Mouse (Mus musculus): ENCODE measurements at regions not wholly inside any gene's neighbourhood (a gene's known extent, or its start where the extent isn't known, plus 50 kb on each side); places are given as distances from the start of the nearest gene placed in this dataset.

DNA sequence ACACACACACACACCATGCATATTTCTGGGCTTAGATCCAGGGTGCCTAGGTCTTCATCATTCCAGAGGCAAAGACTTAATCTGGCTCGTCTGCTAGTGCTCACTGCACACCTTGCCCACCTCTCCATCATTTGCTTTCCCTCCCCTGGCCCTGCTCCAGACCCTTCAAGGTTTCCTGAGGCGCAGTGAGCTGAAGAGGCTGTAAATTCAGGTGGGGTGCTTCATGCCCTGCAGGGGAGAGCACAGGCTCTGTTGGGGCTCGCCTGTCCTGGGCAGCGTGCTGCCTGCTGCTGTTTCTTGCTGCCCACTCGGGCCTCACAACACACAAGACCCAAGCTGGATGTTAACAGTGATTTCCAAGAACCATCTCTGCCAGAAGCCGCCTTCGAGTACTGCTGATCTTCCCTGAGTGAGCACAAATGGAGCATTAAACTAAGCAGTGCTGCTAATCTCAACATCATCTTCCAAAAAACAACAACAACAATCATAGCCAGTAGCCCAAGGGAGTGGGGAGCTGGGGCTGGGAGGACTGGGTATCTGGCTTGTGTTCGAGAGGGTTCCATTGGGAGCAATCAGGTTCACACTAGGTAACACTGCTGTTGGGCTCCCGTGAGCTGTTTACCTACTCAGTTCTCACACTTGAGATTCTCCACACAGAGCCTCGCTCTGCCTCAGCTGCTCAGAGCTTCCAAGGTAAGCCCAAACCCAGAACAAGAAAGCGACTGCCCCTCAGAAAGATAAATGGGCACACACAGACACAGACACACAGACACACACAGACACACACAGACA is 181.1 kb downstream of the Wdr11 start:
- no peak for DNase-seq (ENCODE audit: low read depth)

DNA sequence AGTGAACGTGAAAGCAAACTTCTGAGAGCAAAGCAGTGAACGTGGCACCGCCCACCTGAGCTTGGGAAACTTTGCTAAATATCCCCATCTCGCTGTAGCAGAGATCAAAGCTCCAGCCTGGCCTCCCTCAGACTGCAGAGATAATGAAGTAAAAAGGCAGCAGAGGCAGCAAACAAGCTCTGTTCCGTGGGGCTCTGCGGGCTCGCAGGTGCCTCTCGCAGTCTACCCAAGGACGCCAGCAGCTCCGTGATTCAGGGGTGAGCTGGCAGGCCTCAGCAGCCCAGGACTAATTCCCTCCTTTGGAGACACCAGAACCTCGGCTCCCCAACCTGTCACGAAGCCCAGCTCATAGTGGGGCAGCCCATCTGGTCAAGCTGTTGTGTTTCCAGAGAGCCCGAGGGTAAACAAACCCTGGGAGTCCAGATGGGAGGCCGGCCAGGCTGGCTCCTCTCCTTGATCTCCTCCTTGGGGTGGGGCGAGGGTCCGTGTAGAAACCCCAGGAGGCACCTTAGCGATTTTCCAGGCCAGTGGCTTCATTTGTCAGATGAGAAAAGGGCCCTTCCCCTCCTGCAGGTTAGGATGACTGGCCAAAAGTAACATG is 182.7 kb downstream of the Wdr11 start:
- DNase-seq (ENCODE audit: low read depth), result no peak

DNA sequence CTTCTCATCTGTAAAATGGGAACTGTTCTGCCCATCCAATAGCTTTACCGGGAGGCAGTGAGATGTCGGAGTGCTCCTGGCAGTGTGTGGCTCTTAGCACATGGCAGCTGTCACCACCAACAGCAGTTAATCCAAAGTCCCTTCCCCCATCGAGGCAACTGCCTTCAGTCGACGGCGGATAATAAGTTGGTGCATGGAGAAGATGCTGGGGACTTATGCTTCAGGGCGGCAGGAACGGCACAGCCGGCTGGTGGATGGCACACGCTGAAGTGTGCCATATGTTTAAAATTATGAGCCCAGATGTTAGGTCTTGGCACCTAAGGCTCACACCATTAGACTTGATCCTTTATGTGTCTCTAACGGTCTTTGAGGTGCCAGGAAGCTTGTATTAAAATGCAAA is 183.5 kb downstream of the Wdr11 start:
- no peak for DNase-seq (ENCODE audit: low read depth)

DNA sequence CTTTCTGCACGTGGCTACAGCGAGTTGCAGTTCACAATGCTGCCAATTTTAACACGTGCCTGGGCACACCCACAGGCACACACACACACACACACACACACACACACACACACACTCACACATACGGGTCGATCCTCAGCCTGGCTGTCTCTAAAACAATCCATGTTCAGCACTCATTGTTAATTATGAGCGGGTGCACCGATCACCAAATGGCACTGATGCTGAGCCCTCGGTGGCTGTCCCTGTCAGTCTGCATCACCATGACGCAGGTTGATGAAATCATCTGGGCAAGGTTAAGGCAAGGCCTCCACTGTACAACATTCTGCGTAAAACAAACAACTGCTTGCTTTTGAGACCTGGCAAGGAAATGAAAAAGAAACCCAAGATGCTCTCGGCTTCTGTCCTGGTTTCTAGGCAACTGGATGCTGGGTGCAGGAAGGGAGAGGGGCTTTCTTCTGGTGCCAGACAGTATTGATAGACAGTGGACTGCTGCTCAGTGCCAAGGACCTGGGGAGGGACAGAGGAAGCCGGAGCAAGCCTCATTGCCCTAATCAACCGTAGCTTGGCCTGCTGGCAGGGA is 187.3 kb downstream of the Wdr11 start:
- DNase-seq (ENCODE audit: low read depth), result no peak

DNA sequence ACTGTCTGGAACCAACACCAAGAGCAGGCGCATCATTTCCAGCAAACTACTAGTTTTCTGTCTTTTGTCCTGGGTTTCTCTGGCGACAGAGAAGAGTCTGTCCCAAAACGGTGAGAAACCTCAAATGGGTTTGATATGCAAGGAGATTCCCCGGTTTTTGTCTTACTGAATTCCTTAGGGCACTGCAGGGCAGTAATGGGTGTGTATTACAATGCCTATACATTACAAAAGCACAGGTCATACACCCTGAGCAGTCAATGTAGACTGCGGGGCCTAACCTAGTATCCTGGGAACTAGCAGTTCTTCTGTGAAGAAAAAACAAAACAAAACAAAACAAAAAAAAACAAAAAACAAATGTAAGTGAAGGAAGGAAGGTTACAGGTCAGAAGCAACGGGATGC is 188.3 kb downstream of the Wdr11 start:
- no peak for DNase-seq (ENCODE audit: low read depth)

DNA sequence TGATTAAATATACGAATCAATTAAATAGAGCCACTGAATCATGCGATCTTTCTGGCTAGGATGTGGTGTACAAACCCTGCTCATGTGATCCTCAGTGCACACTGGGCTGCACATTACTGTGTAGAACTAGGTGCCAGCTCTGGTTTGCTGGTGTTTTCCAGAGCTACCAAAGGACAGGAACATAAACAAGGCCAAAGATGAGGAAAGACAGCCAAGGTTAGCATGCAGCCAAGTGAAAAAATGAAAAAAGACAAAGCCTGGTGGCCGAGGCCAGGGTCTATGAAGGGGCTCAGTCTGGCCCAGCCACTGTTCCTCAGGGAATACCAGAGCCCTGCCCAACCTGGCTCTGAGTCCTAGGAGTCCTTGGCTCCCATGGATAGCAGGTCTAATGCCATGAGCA is 190.1 kb downstream of the Wdr11 start:
- DNase-seq (ENCODE audit: low read depth), result no peak

DNA sequence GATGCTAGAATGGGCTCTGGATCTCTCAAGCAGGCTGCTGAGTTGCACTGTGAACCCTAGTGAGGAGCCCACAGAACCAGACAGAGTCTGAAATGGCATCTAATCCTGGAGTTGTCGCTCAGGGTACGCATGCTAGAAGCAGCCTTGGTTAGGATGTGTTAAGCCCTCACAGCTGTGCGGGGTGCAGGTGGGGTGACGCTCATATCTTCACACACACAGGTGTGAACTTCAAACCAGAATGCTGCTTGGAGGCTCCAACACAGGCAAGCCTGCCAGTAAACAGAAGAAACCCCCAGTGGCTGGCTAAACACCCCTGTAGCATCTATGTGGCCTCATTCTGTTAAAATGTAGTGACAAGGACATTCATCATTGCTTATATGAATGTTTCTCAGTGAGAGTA is 193.3 kb downstream of the Wdr11 start:
- no peak for DNase-seq (ENCODE audit: low read depth)

DNA sequence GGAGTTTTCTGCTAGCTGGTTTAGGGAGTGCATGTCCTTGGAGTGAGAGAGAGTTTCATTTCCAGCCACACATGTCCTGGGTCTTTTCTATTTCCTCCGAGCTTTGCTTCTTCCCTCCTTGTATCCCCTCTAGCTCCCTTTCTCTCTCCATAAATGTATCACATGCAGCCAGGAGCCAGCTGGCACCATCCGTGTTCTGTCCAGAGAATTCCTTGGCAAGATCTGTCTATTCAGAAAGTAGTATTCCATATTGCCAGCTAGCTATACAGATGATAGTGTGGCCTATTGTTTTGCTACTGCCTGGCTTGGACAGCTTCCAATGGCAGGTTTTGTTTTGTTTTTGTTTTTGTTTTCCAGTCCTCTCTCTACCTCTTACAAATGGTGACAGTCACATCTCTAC is 195.3 kb downstream of the Wdr11 start:
- DNase-seq (ENCODE audit: low read depth), result no peak

DNA sequence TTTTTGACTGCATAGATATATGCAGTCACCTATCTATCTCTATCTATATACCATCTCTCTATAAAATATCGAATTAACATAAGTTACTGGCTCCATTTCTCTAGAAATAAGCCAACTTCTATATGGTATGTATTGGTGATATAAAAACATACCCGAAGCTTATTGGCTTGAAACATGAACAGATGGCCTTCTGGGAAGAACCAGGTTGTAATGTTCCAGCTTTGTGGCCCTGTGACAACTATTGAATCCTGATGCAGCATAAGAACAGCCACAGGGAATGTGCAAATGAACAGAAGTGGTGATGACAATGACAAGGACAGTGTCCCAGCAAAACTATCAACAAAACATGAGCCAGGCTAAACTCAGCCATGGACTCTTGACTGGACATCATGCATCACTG is 196.1 kb downstream of the Wdr11 start:
- no peak for DNase-seq (ENCODE audit: low read depth)

DNA sequence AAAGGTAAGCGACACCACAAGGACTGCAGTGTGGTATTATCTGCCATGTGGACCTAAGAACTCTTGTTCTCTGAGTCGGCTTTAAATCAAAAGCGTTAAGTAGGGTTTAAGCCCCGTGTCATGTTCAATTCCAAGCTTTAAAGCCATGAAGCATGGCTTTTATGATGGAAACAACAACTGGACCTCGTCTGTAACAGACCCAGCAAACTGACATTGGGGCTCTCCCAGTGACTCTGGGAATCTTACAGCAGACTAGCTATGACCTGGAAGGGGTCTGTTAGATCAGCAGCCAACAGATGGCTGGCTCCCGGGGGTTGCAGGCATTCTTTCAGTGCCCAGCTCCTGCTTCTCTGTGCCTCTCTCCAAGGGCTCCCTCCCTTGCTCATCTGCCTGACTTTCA is 197.8 kb downstream of the Wdr11 start:
- DNase-seq (ENCODE audit: low read depth), result no peak

DNA sequence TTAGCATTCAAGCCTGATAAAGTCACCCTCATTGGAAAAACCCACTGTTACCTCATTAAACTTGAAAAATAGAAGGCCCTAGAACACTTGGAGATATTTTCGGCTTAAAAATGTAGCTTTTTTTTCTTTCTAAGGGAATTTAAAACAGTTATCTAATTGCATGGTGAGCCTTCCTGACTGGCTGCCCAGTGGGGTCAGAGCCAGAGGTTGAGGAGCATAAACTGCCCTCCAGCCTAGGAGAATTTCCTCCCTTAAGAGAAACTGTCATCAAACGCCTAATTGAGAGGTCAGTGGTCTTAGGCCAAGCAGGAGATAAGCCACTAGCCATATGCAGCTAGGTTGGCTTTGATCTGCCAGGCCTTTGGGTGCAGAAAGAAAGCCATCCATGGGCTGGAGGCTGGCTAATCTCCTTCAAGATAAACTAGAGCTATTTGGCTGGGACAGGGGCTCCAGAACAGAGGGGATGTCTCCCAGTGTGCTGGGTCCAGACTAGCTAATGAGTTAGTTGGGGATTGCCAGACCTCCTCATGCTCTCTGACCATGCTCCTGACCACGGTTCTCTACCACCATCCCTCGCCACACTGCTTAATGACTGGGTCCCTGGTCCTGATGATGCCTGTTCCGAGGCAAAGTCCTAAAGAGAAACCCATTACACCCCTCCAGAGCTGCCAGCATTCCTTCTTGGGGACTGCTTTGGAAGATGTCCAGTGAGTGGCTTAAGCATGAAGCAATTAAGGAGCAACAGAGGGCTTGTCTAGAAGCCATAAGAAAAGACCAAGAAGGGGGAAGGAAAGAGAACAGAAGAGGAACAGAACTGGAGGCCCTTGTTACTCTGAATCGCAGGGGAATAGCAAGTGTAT is 199.2 kb downstream of the Wdr11 start:
- peak; percentile 49 for DNase-seq (ENCODE audit: low read depth)

DNA sequence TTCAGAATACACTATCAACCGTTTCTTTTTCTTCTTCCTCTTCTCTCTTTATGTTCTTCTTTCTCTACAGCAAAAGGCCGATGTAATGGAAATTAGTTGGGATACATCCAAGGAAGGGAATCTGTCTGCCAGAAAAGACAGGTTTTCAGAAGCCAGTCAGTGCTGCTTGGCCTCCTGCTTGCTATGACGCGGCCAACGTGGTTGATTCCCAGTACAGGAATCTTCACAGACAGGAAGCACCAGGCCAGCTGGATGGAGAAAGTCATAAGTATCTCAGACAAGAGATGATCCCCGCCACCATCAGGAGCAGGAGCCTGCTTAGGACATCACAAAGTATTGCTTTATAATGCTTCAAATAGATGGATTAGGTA is 199.8 kb downstream of the Wdr11 start:
- peak; percentile 44 for DNase-seq (ENCODE audit: low read depth)

DNA sequence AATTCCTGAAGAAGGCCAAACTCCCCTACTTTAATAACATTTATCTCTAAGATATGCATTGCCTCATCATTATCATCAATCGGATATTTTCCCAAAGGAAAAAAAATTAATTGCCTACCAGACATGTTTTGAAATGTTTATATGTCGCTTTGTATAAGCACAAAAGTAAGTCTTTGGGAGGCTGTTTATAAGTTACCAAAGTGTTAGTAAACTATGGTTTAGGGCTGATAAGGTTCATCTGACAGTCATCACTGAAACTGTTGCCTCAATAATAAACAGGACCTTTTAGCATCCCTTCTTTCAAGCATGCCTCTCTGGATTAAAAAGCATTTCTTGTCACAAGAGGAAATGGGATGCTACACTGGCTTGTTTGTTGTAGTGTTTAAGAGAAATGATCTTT is 202.1 kb downstream of the Wdr11 start:
- no peak for DNase-seq (ENCODE audit: low read depth)

DNA sequence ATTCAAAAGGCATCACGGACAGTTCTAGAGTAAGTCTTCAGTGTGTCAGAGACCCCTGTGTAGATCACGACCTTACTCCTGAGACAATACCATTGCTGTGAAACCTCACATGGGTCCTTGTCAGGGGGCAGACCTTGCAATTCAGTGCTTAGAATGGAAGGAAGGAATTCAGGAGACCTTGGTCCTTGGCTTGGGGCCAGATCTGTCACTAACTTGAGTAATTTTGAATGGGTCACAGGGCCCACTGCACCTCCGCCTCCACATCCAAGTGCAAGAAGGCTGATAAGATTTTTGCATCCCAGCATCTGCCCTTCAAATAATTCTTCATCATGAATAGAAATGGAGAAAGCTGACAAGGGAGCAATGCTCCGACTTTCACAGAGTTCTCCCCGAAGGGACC is 202.6 kb downstream of the Wdr11 start:
- no peak for DNase-seq (ENCODE audit: low read depth)

DNA sequence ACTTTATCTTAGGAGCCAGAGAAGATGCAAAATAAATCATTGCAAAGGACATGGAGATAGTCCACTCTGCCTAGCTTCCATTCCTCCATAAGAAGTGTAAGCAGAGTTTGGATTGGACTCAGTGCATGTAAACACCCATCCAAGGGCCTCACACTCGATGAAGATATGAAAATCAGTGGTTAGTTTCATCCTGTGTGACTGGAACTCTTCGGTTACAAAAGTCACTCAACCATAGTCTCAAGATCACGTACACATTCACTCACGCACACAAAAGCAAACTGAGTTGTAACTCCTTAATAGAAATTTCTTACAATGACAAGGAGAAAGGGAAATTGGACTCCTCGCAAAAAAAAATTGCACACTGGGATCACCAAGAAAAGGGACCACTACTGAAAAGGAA is 206.9 kb downstream of the Wdr11 start:
- DNase-seq (ENCODE audit: low read depth), result no peak

DNA sequence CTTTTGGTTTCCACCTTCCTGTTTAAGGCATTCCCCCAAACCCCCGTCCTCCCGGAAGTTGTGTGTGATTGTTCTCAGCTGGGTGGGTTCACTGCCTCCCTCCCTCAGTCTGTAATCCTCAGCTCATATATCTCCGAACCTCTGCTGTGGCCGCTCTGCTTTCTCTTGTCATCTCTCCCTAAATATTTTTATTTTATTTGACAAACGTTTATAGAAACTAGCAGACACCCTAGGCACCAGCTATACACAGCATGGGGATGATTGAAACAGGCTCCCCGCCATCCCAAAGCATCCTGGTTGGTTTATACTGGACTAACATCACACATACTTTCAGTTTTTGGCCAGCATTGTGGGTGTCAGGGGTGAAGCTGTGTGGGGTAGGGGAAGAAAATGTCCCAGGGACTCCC is 208.8 kb downstream of the Wdr11 start:
- DNase-seq (ENCODE audit: low read depth), result no peak

DNA sequence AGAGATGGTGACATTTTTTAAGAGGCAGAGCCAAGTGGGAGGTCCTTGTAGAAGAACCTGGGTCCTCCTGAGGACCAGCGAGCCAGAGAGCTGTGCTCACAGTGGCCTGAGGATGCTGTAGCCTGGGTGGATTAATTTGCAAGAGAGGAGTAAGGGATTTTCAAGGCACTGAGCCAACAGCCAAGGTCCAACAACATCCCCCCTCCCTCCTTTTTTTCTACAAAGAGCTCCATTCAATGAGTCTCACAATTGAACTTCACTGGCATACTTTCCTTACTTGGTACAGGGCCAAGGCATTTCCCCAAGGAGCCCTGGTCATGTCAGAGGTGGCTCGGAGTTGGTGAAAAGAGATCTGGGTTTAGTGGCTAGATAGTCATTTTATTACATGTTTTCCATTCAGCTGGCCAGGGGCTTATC is 209.8 kb downstream of the Wdr11 start:
- DNase-seq (ENCODE audit: low read depth), result peak; percentile 89

DNA sequence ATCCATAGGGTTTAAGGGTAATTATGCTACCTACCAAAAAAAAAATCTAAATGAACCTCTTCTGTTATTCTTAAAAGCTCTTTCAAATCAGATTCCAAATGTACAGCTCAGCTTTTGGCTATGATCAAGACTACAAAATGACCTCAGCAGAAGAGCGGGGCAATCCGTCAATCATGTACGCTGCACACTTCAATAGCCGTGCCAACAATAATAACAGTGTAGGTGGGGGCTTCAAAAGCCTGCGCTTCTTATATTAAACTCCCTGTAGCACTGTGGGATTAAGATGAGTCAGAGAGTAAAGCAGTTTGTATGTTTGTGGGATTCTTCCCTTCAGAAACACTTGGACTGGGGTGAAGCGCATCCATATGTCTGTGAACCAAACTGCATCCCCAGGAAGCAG is 210.5 kb downstream of the Wdr11 start:
- DNase-seq (ENCODE audit: low read depth), result peak; percentile 77

DNA sequence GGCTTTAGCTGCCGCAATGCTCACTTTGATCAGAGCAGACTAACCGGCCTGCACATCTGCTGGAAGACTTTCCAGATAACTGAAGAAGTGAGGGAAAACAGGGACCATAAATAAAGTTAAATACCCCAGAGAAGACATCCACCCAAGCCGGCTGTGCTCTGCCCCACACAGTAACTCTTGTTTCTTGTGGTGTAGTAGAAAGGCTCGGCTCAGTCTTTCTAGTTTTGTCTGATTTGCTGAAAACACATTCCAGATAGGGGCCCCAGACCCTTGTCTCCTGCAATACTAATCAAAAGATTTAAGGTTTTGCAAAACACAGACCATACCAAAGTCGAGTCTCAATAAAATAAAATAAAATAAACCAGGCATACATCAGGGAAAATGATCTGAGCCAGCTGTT is 213.7 kb downstream of the Wdr11 start:
- DNase-seq (ENCODE audit: low read depth), result no peak

DNA sequence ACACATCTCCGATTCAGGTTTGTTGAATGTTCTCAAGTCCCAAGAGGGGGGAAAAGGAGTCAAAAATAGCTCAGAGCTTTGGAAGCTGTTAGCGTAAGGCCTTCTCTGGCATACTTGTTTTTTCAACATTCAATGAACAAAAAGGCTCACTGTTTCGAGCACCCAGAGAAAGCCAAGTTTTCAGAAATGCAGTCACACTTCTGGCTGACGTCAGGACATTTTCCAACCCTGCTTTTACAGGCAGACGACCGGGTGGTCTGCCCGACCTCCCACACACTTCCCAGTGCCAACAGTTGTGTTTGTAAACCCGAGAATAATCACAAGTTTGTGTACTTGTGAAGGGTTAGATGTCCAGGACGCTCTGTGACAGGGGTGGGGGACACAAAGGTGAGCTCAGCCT is 218.5 kb downstream of the Wdr11 start:
- DNase-seq (ENCODE audit: low read depth), result peak; percentile 59

DNA sequence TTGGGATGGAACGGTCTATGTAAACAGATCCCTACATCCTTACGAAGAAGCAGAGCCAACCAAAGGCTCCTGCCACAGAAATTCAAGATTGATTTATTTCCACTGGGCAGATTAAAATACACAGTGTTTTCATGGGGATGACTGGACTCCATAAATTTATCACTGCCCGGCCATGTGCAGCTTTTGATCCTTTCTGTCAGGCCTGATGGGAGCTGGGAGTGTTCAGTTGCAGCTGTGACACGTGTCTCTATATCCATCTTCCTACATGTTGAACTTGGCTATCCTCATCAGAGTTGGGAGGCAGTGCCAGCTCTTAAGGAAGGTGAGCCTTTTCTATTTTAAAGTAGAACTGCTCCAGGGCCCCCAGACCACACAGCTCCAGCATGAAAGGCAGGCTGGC is 218.9 kb downstream of the Wdr11 start:
- peak; percentile 48 for DNase-seq (ENCODE audit: low read depth)

DNA sequence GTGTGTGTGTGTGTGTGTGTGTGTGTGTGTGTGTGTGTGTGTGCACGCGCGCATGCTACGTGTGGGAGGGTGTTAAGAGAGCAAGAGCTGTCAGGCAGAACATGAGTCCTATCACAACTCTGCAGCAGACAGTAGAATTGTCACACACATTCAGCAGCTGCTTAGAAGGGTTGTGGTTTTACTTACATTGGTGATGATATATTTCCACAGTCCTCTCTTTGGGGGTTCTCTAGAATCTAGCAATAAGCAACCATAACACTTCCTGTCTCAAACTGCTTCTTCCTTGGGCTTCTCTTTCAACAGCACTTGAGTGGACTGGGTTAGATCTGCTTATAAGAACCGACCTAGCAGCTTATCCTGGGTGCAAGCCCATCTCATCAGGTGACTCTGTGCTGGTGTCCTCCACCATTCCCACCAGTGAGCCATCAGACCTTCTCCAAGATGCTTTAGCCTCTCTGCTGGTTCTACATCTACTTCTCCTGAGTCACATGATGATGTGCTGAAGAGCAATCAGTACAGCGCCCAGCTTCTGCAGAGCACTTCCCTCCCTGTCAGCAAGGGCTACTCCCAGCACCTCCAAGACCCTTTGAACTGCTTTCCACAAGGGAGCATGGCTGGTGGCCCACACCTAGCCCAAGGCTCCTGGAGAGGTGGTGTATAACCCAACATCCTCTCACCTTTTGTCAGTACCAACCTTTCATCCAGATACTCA is 222.6 kb downstream of the Wdr11 start:
- no peak for DNase-seq (ENCODE audit: low read depth)
